Mouse (Mus musculus) stomach, embryonic 14.5 days (tissue): ENCODE data around the gene Ebna1bp2. TPM values are rescaled to one million over a fixed set of nuclear protein-coding genes. Genes with fewer than 3 reads are reported as not detected.

Source experiments
- ATAC-seq: fragments of 200-750 bp; cut with Nextera tagmentation; 2 replicates; pipeline ENCODE4 v1.8.0; 2017; ENCODE audit warnings: low read depth, moderate TSS enrichment; ENCODE audit not compliant: insufficient number of reproducible peaks, insufficient read depth, low FRiP score
- H3K27ac ChIP-seq: fragments of 300-500 bp; sonication (generic); 2 replicates; pipeline ENCODE4 v1.5.1; 2014; ENCODE audit warnings: mild to moderate bottlenecking, low read length, moderate library complexity, mixed read lengths
- H3K27me3 ChIP-seq: fragments of 300-500 bp; sonication (generic); 2 replicates; pipeline ENCODE4 v1.6.1; 2014; ENCODE audit warnings: low read length, control low read depth, mixed read lengths; ENCODE audit not compliant: control insufficient read depth, insufficient read depth
- H3K36me3 ChIP-seq: fragments of 300-500 bp; sonication (generic); 2 replicates; pipeline ENCODE4 v1.6.1; 2014; ENCODE audit warnings: mild to moderate bottlenecking, control low read depth, low read length, moderate library complexity, mixed read lengths; ENCODE audit not compliant: control insufficient read depth, insufficient read depth
- H3K4me1 ChIP-seq: fragments of 300-500 bp; sonication (generic); 2 replicates; pipeline ENCODE4 v1.6.1; 2014; ENCODE audit warnings: low read length, control low read depth, mixed read lengths; ENCODE audit not compliant: control insufficient read depth, insufficient read depth
- H3K4me2 ChIP-seq: fragments of 300-500 bp; sonication (generic); replicated peaks from 2 replicates; pipeline ENCODE4 v1.6.1; 2014; ENCODE audit warnings: low read depth, low read length, control low read depth
- H3K4me3 ChIP-seq: fragments of 300-500 bp; sonication (generic); 2 replicates; pipeline ENCODE4 v1.5.1; 2014; ENCODE audit warnings: low read depth, low read length, control low read depth
- H3K9ac ChIP-seq: fragments of 300-500 bp; sonication (generic); replicated peaks from 2 replicates; pipeline ENCODE4 v1.6.1; 2014; ENCODE audit warnings: low read depth, mild to moderate bottlenecking, control low read depth, low read length, moderate library complexity, mixed read lengths
- H3K9me3 ChIP-seq: fragments of 300-500 bp; sonication (generic); 2 replicates; pipeline ENCODE4 v1.6.1; 2016; ENCODE audit warnings: low read depth, low read length, control low read depth; ENCODE audit not compliant: control insufficient read depth
- WGBS: fragments of 180-500 bp; shearing (Covaris S2); extraction: QIAGEN DNeasy Blood & Tissue Kit; methylation state at CpG from one replicate; pipeline ENCODE4 v1.1.7; 2014; 5-methylcytosine and 5-hydroxymethylcytosine counted together
- polyA plus RNA-seq: library from polyadenylated mRNA; unstranded; fragments of >200 nt; fragmentation: Nextera tagmentation; extraction: Ambion mirVana; gene quantifications from 2 replicates; pipeline ENCODE4 v1.2.1, GENCODE M21; 2014

The Ebna1bp2 gene
- 137 and 147 TPM in 2 replicates for polyA plus RNA-seq

GRCm38 (mm10) chr4:118620279-118620966, at the start of gene Ebna1bp2, which contains the start of gene Cfap57:
Ebna1bp2 (plus strand) TSS chr4:118620799.
Cfap57 (minus strand) TSS chr4:118620777.
- Histone ChIP-seq H3K4me2 (peak within 1 kb of the TSS; percentile 93), H3K9me3 (peaks cover 6% of the 10 kb centered on the region; the same call in 1 of the 2 replicates), H3K36me3 (peaks cover 23% of the 10 kb centered on the region), H3K4me3 (peak within 1 kb of the TSS; percentile 69), H3K27me3 (no peaks in the 10 kb centered on the region), H3K9ac (peak within 1 kb of the TSS; percentile 69), H3K27ac (no peak within 1 kb of the TSS), H3K4me1 (0 out of 2 replicates have a peak, but pooled peaks cover 4% of the 10 kb centered on the region)
- WGBS = 2% methylated on average over 38 of the region's 41 CpGs
- peak; percentile 90 for ATAC-seq

- Histone ChIP-seq H3K27me3 (no peaks in the 10 kb centered on the region), H3K9me3 (no peaks in the 10 kb centered on the region), H3K27ac (no peak overlapping the region), H3K4me3 (no peak overlapping the region), H3K4me2 (no peak overlapping the region), H3K9ac (no peak overlapping the region), H3K36me3 (no peaks in the 10 kb centered on the region), H3K4me1 (no peaks in the 10 kb centered on the region)
- no peak for ATAC-seq
- WGBS = 80% methylated on average over 15 of the region's 15 CpGs
Measured at GRCm38 (mm10) chr4:118571441-118571840, 49.2 kb upstream of the Ebna1bp2 start.

GRCm38 (mm10) chr4:118576097-118576496, 44.5 kb upstream of the Ebna1bp2 start:
- H3K36me3 ChIP-seq = no peaks in the 10 kb centered on the region
- no peaks in the 10 kb centered on the region for H3K4me1 ChIP-seq
- H3K4me2 ChIP-seq = no peak overlapping the region
- WGBS = 2% methylated on average over 6 of the region's 6 CpGs
- 0 out of 2 replicates have a peak, but pooled peaks have one; percentile 28 for ATAC-seq
- no peaks in the 10 kb centered on the region for H3K9me3 ChIP-seq
- no peak overlapping the region for H3K9ac ChIP-seq
- H3K27ac ChIP-seq = no peak overlapping the region
- no peaks in the 10 kb centered on the region for H3K27me3 ChIP-seq
- H3K4me3 ChIP-seq = no peak overlapping the region

- H3K4me2 ChIP-seq = no peak overlapping the region
- 47% methylated on average over 13 of the region's 13 CpGs for WGBS
- no peak for ATAC-seq
- H3K36me3 ChIP-seq = no peaks in the 10 kb centered on the region
- no peaks in the 10 kb centered on the region for H3K27me3 ChIP-seq
- H3K9ac ChIP-seq = no peak overlapping the region
- H3K4me3 ChIP-seq = no peak overlapping the region
- H3K4me1 ChIP-seq = no peaks in the 10 kb centered on the region
- no peak overlapping the region for H3K27ac ChIP-seq
- H3K9me3 ChIP-seq = no peaks in the 10 kb centered on the region
Measured at GRCm38 (mm10) chr4:118579313-118579712, 41.3 kb upstream of the Ebna1bp2 start.

- 39% methylated on average over 11 of the region's 11 CpGs for WGBS
- H3K27me3 ChIP-seq = no peaks in the 10 kb centered on the region
- no peak overlapping the region for H3K4me3 ChIP-seq
- H3K4me2 ChIP-seq = no peak overlapping the region
- no peaks in the 10 kb centered on the region for H3K4me1 ChIP-seq
- no peak overlapping the region for H3K27ac ChIP-seq
- no peaks in the 10 kb centered on the region for H3K36me3 ChIP-seq
- no peaks in the 10 kb centered on the region for H3K9me3 ChIP-seq
- no peak for ATAC-seq
- H3K9ac ChIP-seq = no peak overlapping the region
Measured at GRCm38 (mm10) chr4:118581508-118581907, 39.1 kb upstream of the Ebna1bp2 start.

GRCm38 (mm10) chr4:118582629-118583028, 38.0 kb upstream of the Ebna1bp2 start:
- Histone ChIP-seq H3K36me3 (no peaks in the 10 kb centered on the region), H3K27me3 (no peaks in the 10 kb centered on the region), H3K9me3 (no peaks in the 10 kb centered on the region), H3K4me3 (no peak overlapping the region), H3K4me2 (no peak overlapping the region), H3K9ac (no peak overlapping the region), H3K4me1 (0 out of 2 replicates have a peak, but pooled peaks cover 3% of the 10 kb centered on the region), H3K27ac (no peak overlapping the region)
- no peak for ATAC-seq
- 95% methylated on average over 8 of the region's 8 CpGs for WGBS

- 70% methylated on average over 12 of the region's 12 CpGs for WGBS
Measured at GRCm38 (mm10) chr4:118589053-118589732, 31.4 kb upstream of the Ebna1bp2 start.

GRCm38 (mm10) chr4:118589733-118590130, 30.9 kb upstream of the Ebna1bp2 start:
- 15% methylated on average over 7 of the region's 7 CpGs for WGBS
- Histone ChIP-seq H3K9ac (no peak overlapping the region), H3K36me3 (no peaks in the 10 kb centered on the region), H3K9me3 (no peaks in the 10 kb centered on the region), H3K4me1 (0 out of 2 replicates have a peak, but pooled peaks cover 3% of the 10 kb centered on the region), H3K27me3 (no peaks in the 10 kb centered on the region), H3K27ac (no peak overlapping the region), H3K4me2 (no peak overlapping the region), H3K4me3 (no peak overlapping the region)
- ATAC-seq = no peak

More at GRCm38 (mm10) chr4:118589053-118589732, 31.4 kb upstream of the Ebna1bp2 start:
- Histone ChIP-seq H3K4me3 (no peak overlapping the region), H3K9ac (no peak overlapping the region), H3K9me3 (no peaks in the 10 kb centered on the region), H3K4me2 (no peak overlapping the region), H3K36me3 (no peaks in the 10 kb centered on the region), H3K27me3 (no peaks in the 10 kb centered on the region), H3K27ac (no peak overlapping the region), H3K4me1 (0 out of 2 replicates have a peak, but pooled peaks cover 3% of the 10 kb centered on the region)
- ATAC-seq = no peak
